Mouse (Mus musculus) CH12.LX (cell line): Measurements from ENCODE around the gene Nbea. TPM values are rescaled to one million over a fixed set of nuclear protein-coding genes. Genes with fewer than 3 reads are reported as not detected.

Experiments used
- DNase-seq: peaks from one replicate; pipeline ENCODE4 v3.0.0-alpha.2; 2013; ENCODE audit errors: extremely low read depth
- H3K27ac ChIP-seq: 2 replicates; pipeline ENCODE4 v1.5.1; 2012; ENCODE audit warnings: low read depth, mild to moderate bottlenecking, control low read depth, moderate library complexity; ENCODE audit not compliant: insufficient read depth
- H3K27me3 ChIP-seq: replicated peaks from 2 replicates; pipeline ENCODE3; 2012; ENCODE audit warnings: inconsistent platforms
- H3K36me3 ChIP-seq, 2 experiments: replicated peaks in 1 of 2; 2 replicates each; pipeline versions ENCODE3 to v1.6.1; 2012; ENCODE audit warnings: inconsistent platforms in 1 of 2, low read length in 1 of 2, mild to moderate bottlenecking in 1 of 2, mixed read lengths in 1 of 2, moderate library complexity in 1 of 2; ENCODE audit not compliant: control insufficient read depth in 1 of 2, insufficient read depth in 1 of 2
- H3K4me1 ChIP-seq, 2 experiments: 2 replicates each; pipeline ENCODE4 v1.6.1; 2012; ENCODE audit warnings: inconsistent platforms in 1 of 2, moderate library complexity in 1 of 2; ENCODE audit not compliant: insufficient read depth in 2 of 2, control insufficient read depth in 1 of 2
- H3K4me2 ChIP-seq: 2 replicates; pipeline ENCODE4 v1.6.1; 2012; ENCODE audit warnings: low read depth, mild to moderate bottlenecking, control low read depth; ENCODE audit not compliant: poor library complexity, insufficient read depth, severe bottlenecking
- H3K4me3 ChIP-seq, 3 experiments: fragments of 150-350 bp in 1 of 3; sonication (generic) in 1 of 3; replicated peaks in 1 of 3; 2 replicates each; pipeline versions ENCODE3 to v1.5.1; 2011 to 2012; ENCODE audit warnings: low read depth in 2 of 3, low read length in 2 of 3, mild to moderate bottlenecking in 2 of 3, moderate library complexity in 2 of 3, control low read depth in 1 of 3, improper control_type of control experiment in 1 of 3, inconsistent platforms in 1 of 3, mixed read lengths in 1 of 3; ENCODE audit not compliant: poor library complexity in 1 of 3
- H3K79me2 ChIP-seq: replicated peaks from 2 replicates; pipeline ENCODE4 v1.6.1; 2012; ENCODE audit warnings: mild to moderate bottlenecking, moderate library complexity; ENCODE audit not compliant: control insufficient read depth, poor library complexity, insufficient read depth, severe bottlenecking; ENCODE audit errors: extremely low read depth
- H3K9ac ChIP-seq: 2 replicates; pipeline ENCODE4 v1.6.1; 2012; ENCODE audit warnings: low read depth, mild to moderate bottlenecking, control low read depth, moderate library complexity; ENCODE audit not compliant: insufficient read depth
- H3K9me3 ChIP-seq: replicated peaks from 2 replicates; pipeline ENCODE3; 2012; ENCODE audit warnings: low read length, inconsistent platforms, mixed read lengths
- BHLHE40 ChIP-seq: IDR thresholded peaks from 2 replicates; pipeline ENCODE4 v1.6.1; 2011; ENCODE audit warnings: mild to moderate bottlenecking, low read depth, low read length, improper control_type of control experiment
- CHD1 ChIP-seq: IDR thresholded peaks from 2 replicates; pipeline ENCODE4 v1.6.1; 2012; ENCODE audit warnings: low read depth, low read length, improper control_type of control experiment, inconsistent platforms
- CTCF ChIP-seq, 2 experiments: IDR thresholded peaks in 1 of 2; conservative IDR thresholded peaks in 1 of 2; 2 replicates each; pipeline ENCODE4 v1.5.1; 2011 to 2012; ENCODE audit warnings: low read depth in 2 of 2, low read length in 2 of 2, improper control_type of control experiment in 1 of 2, inconsistent platforms in 1 of 2, mild to moderate bottlenecking in 1 of 2, moderate library complexity in 1 of 2
- E2F4 ChIP-seq: IDR thresholded peaks from 2 replicates; pipeline ENCODE4 v1.6.1; 2011; ENCODE audit warnings: low read depth, low read length, improper control_type of control experiment; ENCODE audit not compliant: insufficient replicate concordance
- ELF1 ChIP-seq: IDR thresholded peaks from 2 replicates; pipeline ENCODE4 v1.6.1; 2014; ENCODE audit warnings: low read depth, mild to moderate bottlenecking, inconsistent platforms, low read length, improper control_type of control experiment
- ETS1 ChIP-seq: conservative IDR thresholded peaks from 2 replicates; pipeline ENCODE4 v1.6.1; 2012; ENCODE audit warnings: low read depth, mild to moderate bottlenecking, inconsistent platforms, low read length, improper control_type of control experiment, moderate library complexity
- IRF4 ChIP-seq: IDR thresholded peaks from 2 replicates; pipeline ENCODE4 v1.6.1; 2014; ENCODE audit warnings: low read depth, mild to moderate bottlenecking, inconsistent platforms, low read length, improper control_type of control experiment
- JUN ChIP-seq: IDR thresholded peaks from 2 replicates; pipeline ENCODE4 v1.6.1; 2011; ENCODE audit warnings: low read depth, mild to moderate bottlenecking, low read length, improper control_type of control experiment, moderate library complexity; ENCODE audit not compliant: insufficient read depth
- MAFK ChIP-seq: IDR thresholded peaks from 2 replicates; pipeline ENCODE4 v1.6.1; 2011; ENCODE audit warnings: low read length, improper control_type of control experiment; ENCODE audit not compliant: insufficient replicate concordance
- MAX ChIP-seq: IDR thresholded peaks from 2 replicates; pipeline ENCODE4 v1.6.1; 2011; ENCODE audit warnings: low read length, improper control_type of control experiment
- MEF2A ChIP-seq: IDR thresholded peaks from 2 replicates; pipeline ENCODE4 v1.6.1; 2014; ENCODE audit warnings: low read depth, mild to moderate bottlenecking, inconsistent platforms, low read length, improper control_type of control experiment, borderline replicate concordance
- MYC ChIP-seq: IDR thresholded peaks from 2 replicates; pipeline ENCODE4 v1.6.1; 2011; ENCODE audit warnings: low read depth, mild to moderate bottlenecking, improper control_type of control experiment, low read length
- PAX5 ChIP-seq: IDR thresholded peaks from 2 replicates; pipeline ENCODE4 v1.6.1; 2012; ENCODE audit warnings: low read length, inconsistent platforms, mixed read lengths
- RAD21 ChIP-seq: IDR thresholded peaks from 2 replicates; pipeline ENCODE4 v1.6.1; 2011; ENCODE audit warnings: low read depth, mild to moderate bottlenecking, low read length, improper control_type of control experiment, moderate library complexity
- RCOR1 ChIP-seq: conservative IDR thresholded peaks from 2 replicates; pipeline ENCODE4 v1.6.1; 2012; ENCODE audit warnings: low read depth, mild to moderate bottlenecking, inconsistent platforms, low read length, improper control_type of control experiment
- SIN3A ChIP-seq: IDR thresholded peaks from 2 replicates; pipeline ENCODE4 v1.6.1; 2012; ENCODE audit warnings: low read length, improper control_type of control experiment, inconsistent platforms
- UBTF ChIP-seq: IDR thresholded peaks from 2 replicates; pipeline ENCODE4 v1.6.1; 2012; ENCODE audit warnings: low read depth, mild to moderate bottlenecking, inconsistent platforms, low read length, improper control_type of control experiment, moderate library complexity
- USF1 ChIP-seq: IDR thresholded peaks from 2 replicates; pipeline ENCODE4 v1.6.1; 2014; ENCODE audit warnings: low read depth, mild to moderate bottlenecking, inconsistent platforms, low read length, improper control_type of control experiment
- ZKSCAN1 ChIP-seq: IDR thresholded peaks from 2 replicates; pipeline ENCODE4 v1.6.1; 2012; ENCODE audit warnings: low read depth, inconsistent platforms, low read length, improper control_type of control experiment, borderline replicate concordance
- ZMIZ1 ChIP-seq: IDR thresholded peaks from 2 replicates; pipeline ENCODE4 v1.6.1; 2012; ENCODE audit warnings: low read depth, mild to moderate bottlenecking, inconsistent platforms, low read length, improper control_type of control experiment
- dilution Hi-C: fragments of 300-500 bp; cut with MboI; formaldehyde crosslinking; loops from 2 replicates; pipeline ENCODE4 v1.14.3; 2020; ENCODE audit warnings: low sequenced_read_pairs; ENCODE audit not compliant: extremely low pct_unique_long_range_greater_than_20kb, extremely low pct_ligation_motif_present
- in situ Hi-C: fragments of 300-500 bp; cut with MboI; formaldehyde crosslinking; loops from 3 replicates; pipeline ENCODE4 v1.14.3; 2019; ENCODE audit warnings: low sequenced_read_pairs, low pct_ligation_motif_present, low pct_unique_long_range_greater_than_20kb, mixed read lengths
- polyA plus RNA-seq: library from polyadenylated mRNA; unstranded; fragments of >175 nt; gene quantifications from 2 replicates; pipeline ENCODE4 v1.2.1, GENCODE M21; 2012; ENCODE audit warnings: low read depth; ENCODE audit not compliant: insufficient read length
- total RNA-seq, 2 experiments: library from RNA; depleted of rRNA; stranded (reverse); fragments of 300-350 nt in 1 of 2; fragments of >200 nt in 1 of 2; gene quantifications; 2 replicates each; pipeline ENCODE4 v1.2.3; 2012 to 2014

Gene Nbea
- total and polyA plus RNA-seq, 3 experiments: 0.04 TPM; not detected in 2

DNA sequence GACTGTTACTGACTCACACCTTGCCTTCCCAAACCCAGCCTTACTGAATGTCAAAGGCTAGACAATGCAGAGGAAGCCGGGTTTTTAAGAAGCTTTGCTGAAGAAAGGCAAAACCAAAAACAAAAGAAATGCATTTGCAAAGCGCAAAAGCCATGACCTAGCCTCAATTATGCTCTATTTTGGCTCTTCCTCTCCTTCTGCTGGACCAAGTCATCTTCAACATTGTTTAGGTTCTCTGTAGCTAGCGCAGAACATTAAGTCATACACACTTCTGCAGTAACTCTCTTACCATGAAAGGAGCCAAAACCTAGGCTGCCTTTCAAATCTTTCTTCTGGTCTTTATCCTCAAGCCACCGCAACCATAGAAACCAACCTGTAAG lies 1.5 kb downstream of the Nbea start:
- Histone ChIP-seq H3K79me2 (no peaks in the 10 kb centered on the region), H3K9me3 (peaks cover 32% of the 10 kb centered on the region), H3K4me3 (no peak overlapping the region), H3K36me3 (no peaks in the 10 kb centered on the region), H3K27ac (no peak overlapping the region), H3K27me3 (no peaks in the 10 kb centered on the region), H3K4me2 (no peak overlapping the region), H3K9ac (no peak overlapping the region), H3K4me1 (no peaks in the 10 kb centered on the region)
- TF ChIP-seq ZKSCAN1: no peak
- no peak for TF ChIP-seq CTCF (conservative IDR thresholded peaks at IDR 0.05 in 1 of 2, IDR thresholded peaks at IDR 0.05 in 1 of 2; ENCODE audit: low read depth in 2 of 2, low read length in 2 of 2)
- no peak for TF ChIP-seq MYC
- TF ChIP-seq IRF4: no peak
- no peak for TF ChIP-seq MEF2A
- TF ChIP-seq ELF1: no peak
- TF ChIP-seq JUN: no peak
- no peak for TF ChIP-seq USF1
- dilution Hi-C loops (no loop called here), in situ Hi-C loops (no loop called here)
- no peak for DNase-seq

DNA sequence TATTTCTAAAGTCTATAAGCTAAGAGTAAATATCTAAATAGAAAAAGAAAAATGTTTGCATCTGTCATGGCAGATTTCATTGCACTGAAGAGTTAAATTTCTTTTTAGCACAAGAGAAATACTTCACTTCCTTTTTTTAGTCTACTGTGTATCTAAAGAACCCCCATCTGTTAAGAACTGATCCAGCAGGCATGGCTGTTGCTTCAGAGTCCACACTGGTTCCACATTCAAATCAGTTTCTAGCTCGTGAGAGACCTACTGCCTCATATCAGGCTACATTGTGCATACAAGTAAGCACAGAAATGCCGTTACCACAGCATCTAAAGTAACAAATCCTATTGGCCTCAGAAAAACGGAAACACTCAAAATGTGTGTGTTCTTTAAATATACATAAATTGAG lies 2.5 kb downstream of the Nbea start:
- Histone ChIP-seq H3K4me2 (no peak overlapping the region), H3K36me3 (no peaks in the 10 kb centered on the region), H3K27ac (no peak overlapping the region), H3K27me3 (no peaks in the 10 kb centered on the region), H3K9me3 (peaks cover 27% of the 10 kb centered on the region), H3K4me3 (no peak overlapping the region), H3K79me2 (no peaks in the 10 kb centered on the region), H3K4me1 (no peaks in the 10 kb centered on the region), H3K9ac (no peak overlapping the region)
- in situ Hi-C loops: no loop called here
- TF ChIP-seq CTCF (conservative IDR thresholded peaks at IDR 0.05 in 1 of 2, IDR thresholded peaks at IDR 0.05 in 1 of 2; ENCODE audit: low read depth in 2 of 2, low read length in 2 of 2): no peak
- TF ChIP-seq CHD1: no peak
- no peak for TF ChIP-seq RCOR1
- TF ChIP-seq MEF2A: no peak
- TF ChIP-seq ETS1: no peak
- TF ChIP-seq BHLHE40: no peak
- TF ChIP-seq JUN: no peak
- no peak for TF ChIP-seq E2F4
- no peak for TF ChIP-seq MAX
- TF ChIP-seq RAD21: no peak
- no peak for TF ChIP-seq SIN3A
- TF ChIP-seq UBTF: no peak
- TF ChIP-seq PAX5: no peak
- TF ChIP-seq MAFK: no peak
- no peak for TF ChIP-seq ZMIZ1
- dilution Hi-C loops: no loop called here
- no peak for DNase-seq
